Mouse (Mus musculus) heart, adult 9 months (tissue): Measurements from ENCODE around the gene Zbtb32.

ENCODE experiments used
- DNase-seq, 2 experiments: peaks; one replicate each; pipeline ENCODE4 v3.0.0; 2022; ENCODE audit warnings: low spot score in 2 of 2

The Zbtb32 gene

DNA sequence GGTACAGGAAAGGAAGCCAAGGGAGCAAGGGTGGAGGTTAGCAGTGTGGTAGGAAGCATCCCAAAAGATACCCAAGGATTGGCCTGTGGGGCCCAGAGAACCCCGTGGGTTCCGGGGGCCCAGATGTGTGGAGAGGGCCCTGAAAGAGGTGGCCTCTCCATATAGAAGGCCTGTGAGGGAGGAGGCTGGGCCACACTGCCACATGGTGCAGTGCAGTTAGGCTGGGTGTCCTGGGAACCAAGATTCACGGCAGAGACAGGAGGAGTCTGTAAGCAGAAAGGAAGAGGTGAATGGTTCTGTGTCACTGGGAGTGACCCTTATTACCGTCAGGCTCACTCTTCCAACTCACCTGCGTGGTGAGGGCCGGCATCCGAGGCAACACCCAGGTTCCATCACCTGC lies 58.1 kb downstream of the Zbtb32 start:
- no peak for DNase-seq
